Mouse (Mus musculus) C2C12 (cell line): ENCODE results near the gene Neurl4. TPM values are rescaled to one million over a fixed set of nuclear protein-coding genes. Genes with fewer than 3 reads are reported as not detected.
"Not testable (repeated sequence)": the region's sequence is repeated elsewhere in the genome, so short reads cannot be mapped to it uniquely, and the experiment has no call there.

Experiments
- H3K27me3 ChIP-seq: one replicate; pipeline ENCODE4 v1.6.1; 2011; ENCODE audit not compliant: control insufficient read depth, insufficient read depth, insufficient read length
- H3K36me3 ChIP-seq: one replicate; pipeline ENCODE4 v1.6.1; 2011; ENCODE audit not compliant: control insufficient read depth, insufficient read depth
- H3K4me3 ChIP-seq: one replicate; pipeline ENCODE4 v1.5.1; 2011; ENCODE audit warnings: mild to moderate bottlenecking, control low read depth; ENCODE audit not compliant: poor library complexity, insufficient read depth, severe bottlenecking
- H3K79me2 ChIP-seq: one replicate; pipeline ENCODE4 v1.6.1; 2011; ENCODE audit not compliant: control insufficient read depth, insufficient read depth
- H3K79me3 ChIP-seq: one replicate; pipeline ENCODE4 v1.6.1; 2011; ENCODE audit warnings: low read depth, control low read depth
- H3ac ChIP-seq: one replicate; pipeline ENCODE3; 2011; ENCODE audit warnings: low read depth; ENCODE audit not compliant: control insufficient read depth, insufficient read length
- CEBPB ChIP-seq: IDR thresholded peaks from one replicate; pipeline ENCODE4 v1.6.1; 2011; ENCODE audit warnings: low read depth, mild to moderate bottlenecking, control low read depth, moderate library complexity
- CTCF ChIP-seq: IDR thresholded peaks from one replicate; pipeline ENCODE4 v1.5.1; 2011; ENCODE audit not compliant: control insufficient read depth, insufficient read depth, insufficient read length
- FOSL1 ChIP-seq: IDR thresholded peaks from one replicate; pipeline ENCODE4 v1.8.0; 2011; ENCODE audit warnings: mild to moderate bottlenecking, low read length; ENCODE audit not compliant: poor library complexity, insufficient read depth, severe bottlenecking
- MAX ChIP-seq: IDR thresholded peaks from one replicate; pipeline ENCODE4 v1.6.1; 2011; ENCODE audit warnings: mild to moderate bottlenecking, control low read depth
- MYOD1 ChIP-seq: IDR thresholded peaks from one replicate; pipeline ENCODE4 v1.6.1; 2011; ENCODE audit warnings: low read depth; ENCODE audit not compliant: control insufficient read depth, insufficient read length
- MYOG ChIP-seq: IDR thresholded peaks from one replicate; pipeline ENCODE4 v1.6.1; 2011; ENCODE audit not compliant: control insufficient read depth, insufficient read length; ENCODE audit errors: extremely low read depth
- USF1 ChIP-seq: IDR thresholded peaks from one replicate; pipeline ENCODE4 v1.6.1; 2011; ENCODE audit warnings: low read depth, mild to moderate bottlenecking, control low read depth, moderate library complexity
- polyA plus RNA-seq: library from polyadenylated mRNA; unstranded; fragments of >200 nt; fragmentation: generic; extraction: Trizol; gene quantifications from one replicate; pipeline ENCODE4 v1.2.1, GENCODE M21; 2012; ENCODE audit warnings: missing spikeins

Neurl4 gene
- polyA plus RNA-seq, 1 experiment: 38.4 TPM

GRCm38 (mm10) chr11:69914917-69915430 lies 14.1 kb downstream of the Neurl4 start:
- Histone ChIP-seq H3K36me3 (peaks cover 90% of the 10 kb centered on the region), H3K79me3 (peaks cover 43% of the 10 kb centered on the region), H3K4me3 (peak overlapping the region; percentile 55), H3K27me3 (no peaks in the 10 kb centered on the region), H3ac (peak overlapping the region; percentile 36), H3K79me2 (peaks cover 60% of the 10 kb centered on the region)
- TF ChIP-seq CTCF: no peak
- TF ChIP-seq MAX: no peak
- no peak for TF ChIP-seq FOSL1
- TF ChIP-seq MYOG: no peak
- TF ChIP-seq CEBPB: no peak
- TF ChIP-seq MYOD1: no peak
- no peak for TF ChIP-seq USF1

- Histone ChIP-seq H3K4me3 (peak overlapping the region; percentile 3), H3K36me3 (peaks cover 84% of the 10 kb centered on the region)
- TF ChIP-seq CEBPB: no peak
- TF ChIP-seq FOSL1: no peak
- no peak for TF ChIP-seq MYOG
- TF ChIP-seq CTCF: no peak
- no peak for TF ChIP-seq USF1
- no peak for TF ChIP-seq MYOD1
- no peak for TF ChIP-seq MAX
These were observed 15.1 kb downstream of the Neurl4 start for GRCm38 (mm10) chr11:69915667-69916627.

GRCm38 (mm10) chr11:69916652-69917378 lies 15.9 kb downstream of the Neurl4 start:
- peaks cover 76% of the 10 kb centered on the region for H3K36me3 ChIP-seq

More at GRCm38 (mm10) chr11:69915667-69916627, 15.1 kb downstream of the Neurl4 start:
- Histone ChIP-seq H3K79me2 (peaks cover 70% of the 10 kb centered on the region), H3K79me3 (peaks cover 50% of the 10 kb centered on the region), H3ac (no peak overlapping the region), H3K27me3 (no peaks in the 10 kb centered on the region)

GRCm38 (mm10) chr11:69917379-69917948 lies 16.6 kb downstream of the Neurl4 start:
- no peak for TF ChIP-seq CTCF
- no peak for TF ChIP-seq FOSL1
- TF ChIP-seq MYOG: no peak
- no peak for TF ChIP-seq USF1
- TF ChIP-seq CEBPB: no peak
- no peak for TF ChIP-seq MAX
- no peak for TF ChIP-seq MYOD1
- Histone ChIP-seq H3ac (no peak overlapping the region), H3K27me3 (no peaks in the 10 kb centered on the region), H3K4me3 (no peak overlapping the region), H3K79me2 (peaks cover 77% of the 10 kb centered on the region), H3K79me3 (peaks cover 50% of the 10 kb centered on the region), H3K36me3 (peaks cover 69% of the 10 kb centered on the region)

More at GRCm38 (mm10) chr11:69916652-69917378, 15.9 kb downstream of the Neurl4 start:
- not testable (repeated sequence) for H3K27me3 ChIP-seq, H3ac ChIP-seq, H3K4me3 ChIP-seq
- Histone ChIP-seq H3K79me3 (peaks cover 50% of the 10 kb centered on the region), H3K79me2 (peaks cover 72% of the 10 kb centered on the region)

- H3ac ChIP-seq: no peak overlapping the region
- no peaks in the 10 kb centered on the region for H3K27me3 ChIP-seq
- no peak overlapping the region for H3K4me3 ChIP-seq
- H3K79me3 ChIP-seq: peaks cover 50% of the 10 kb centered on the region
- TF ChIP-seq MYOD1 (no peak), MYOG (no peak), MAX (no peak), CEBPB (no peak), CTCF (no peak), USF1 (no peak), FOSL1 (no peak)
- peaks cover 63% of the 10 kb centered on the region for H3K36me3 ChIP-seq
- peaks cover 78% of the 10 kb centered on the region for H3K79me2 ChIP-seq
These were observed 17.2 kb downstream of the Neurl4 start for GRCm38 (mm10) chr11:69918118-69918517.
